Mouse (Mus musculus): ENCODE data around the gene Wfdc9.

- TF ChIP-seq GATA1 (IDR thresholded peaks at IDR 0.05; ENCODE audit: borderline replicate concordance, low read length) (no peak), FLI1 (IDR thresholded peaks at IDR 0.05; ENCODE audit: low read length) (no peak)
These were observed 19.7 kb upstream of the Wfdc9 start for GRCm38 (mm10) chr2:164676103-164676502.

All from megakaryocyte, embryonic 14.5 days (primary cell).